Mouse (Mus musculus) heart, postnatal 0 days (tissue): ENCODE results near the gene Rph3al.

Experiments
- CTCF ChIP-seq: IDR thresholded peaks from 2 replicates; pipeline ENCODE4 v1.5.1; 2016; ENCODE audit warnings: antibody characterized with exemption, control low read depth, low read depth
- EP300 ChIP-seq: IDR thresholded peaks from 2 replicates; pipeline ENCODE4 v1.6.1; 2016; ENCODE audit warnings: antibody characterized with exemption, low read depth

- TF ChIP-seq CTCF (peak; percentile 83), EP300 (no peak)
Measured at GRCm38 (mm10) chr11:75912944-75913657, 25.1 kb downstream of the Rph3al start.
